Mouse (Mus musculus) pancreas, adult 10 weeks (tissue): ENCODE data around the gene Cyp2j8. TPM values are rescaled to one million over a fixed set of nuclear protein-coding genes. Genes with fewer than 3 reads are reported as not detected.

Source experiments
- polyA plus RNA-seq: library from polyadenylated mRNA; stranded (reverse); fragments of 350-450 nt; fragmentation: Illumina TruSeq; extraction: RNeasy Lipid Tissue Mini Kit (QIAGEN cat#74804); gene quantifications from one replicate; pipeline ENCODE4 v1.2.3, GENCODE M21; 2015; ENCODE audit warnings: low read depth, low replicate concordance; ENCODE audit not compliant: insufficient read depth

Cyp2j8 gene
- not detected for polyA plus RNA-seq

GRCm38 (mm10) chr4:96507286-96507685 is at the start of gene Cyp2j8:
Gene Cyp2j8, minus strand, starts transcription at chr4:96507386.

GRCm38 (mm10) chr4:96553133-96553819 is 46.1 kb upstream of the Cyp2j8 start, which contains the start of gene Cyp2j6:
Gene Cyp2j6, minus strand, starts transcription at chr4:96553661.

Other genes with a start within 250 kb of the Cyp2j8 start
- gene Cyp2j11, start 158.7 kb downstream of the Cyp2j8 start, polyA plus RNA-seq, result not detected
- gene Cyp2j6, start 46.3 kb upstream of the Cyp2j8 start, polyA plus RNA-seq, result 3.6 TPM
- 1.9 TPM for gene Cyp2j9, start 84.2 kb upstream of the Cyp2j8 start, polyA plus RNA-seq
- not detected for gene Cyp2j5, start 156.8 kb upstream of the Cyp2j8 start, polyA plus RNA-seq